Mouse (Mus musculus) liver, postnatal 0 days (tissue): Measurements from ENCODE around the gene Pde2a. TPM values are rescaled to one million over a fixed set of nuclear protein-coding genes. Genes with fewer than 3 reads are reported as not detected.
A peak's percentile ranks its signal among the peaks of the same experiment; 100 is the strongest.

ENCODE experiments used
- ATAC-seq: fragments of 200-750 bp; cut with Nextera tagmentation; 2 replicates; pipeline ENCODE4 v1.8.0; 2017; ENCODE audit warnings: mild to moderate bottlenecking, moderate library complexity
- DNase-seq: peaks from one replicate; pipeline ENCODE4 v3.0.0-alpha.2; 2016
- H3K27ac ChIP-seq: fragments of 300-500 bp; sonication (generic); 2 replicates; pipeline ENCODE4 v1.5.1; 2014; ENCODE audit warnings: antibody characterized with exemption, moderate library complexity, mild to moderate bottlenecking, low read depth
- H3K27me3 ChIP-seq: fragments of 300-500 bp; sonication (generic); 2 replicates; pipeline ENCODE4 v1.6.1; 2014; ENCODE audit warnings: low read length, control low read depth, mixed read lengths; ENCODE audit not compliant: insufficient read depth
- H3K36me3 ChIP-seq: fragments of 300-500 bp; sonication (generic); replicated peaks from 2 replicates; pipeline ENCODE4 v1.6.1; 2014; ENCODE audit warnings: mild to moderate bottlenecking, control low read depth, low read length, moderate library complexity, mixed read lengths; ENCODE audit not compliant: insufficient read depth
- H3K4me1 ChIP-seq: fragments of 300-500 bp; sonication (generic); 2 replicates; pipeline ENCODE4 v1.6.1; 2014; ENCODE audit warnings: antibody characterized with exemption, mild to moderate bottlenecking, control low read depth; ENCODE audit not compliant: insufficient read depth
- H3K4me2 ChIP-seq: fragments of 300-500 bp; sonication (generic); 2 replicates; pipeline ENCODE4 v1.6.1; 2014; ENCODE audit warnings: low read depth, mild to moderate bottlenecking, low read length, moderate library complexity, mixed read lengths
- H3K4me3 ChIP-seq: fragments of 300-500 bp; sonication (generic); 2 replicates; pipeline ENCODE4 v1.5.1; 2014; ENCODE audit warnings: low read depth, low read length
- H3K9ac ChIP-seq: fragments of 300-500 bp; sonication (generic); replicated peaks from 2 replicates; pipeline ENCODE4 v1.6.1; 2014; ENCODE audit warnings: mild to moderate bottlenecking, moderate library complexity
- H3K9me3 ChIP-seq: fragments of 300-500 bp; sonication (generic); 2 replicates; pipeline ENCODE4 v1.6.1; 2016; ENCODE audit warnings: mild to moderate bottlenecking, control low read depth, low read length, mixed read lengths
- CTCF ChIP-seq: sonication (generic); IDR thresholded peaks from 2 replicates; pipeline ENCODE4 v1.5.1; 2016; ENCODE audit warnings: antibody characterized with exemption, low read depth
- EP300 ChIP-seq: IDR thresholded peaks from 2 replicates; pipeline ENCODE4 v1.6.1; 2016; ENCODE audit warnings: antibody characterized with exemption, low read depth, mild to moderate bottlenecking
- WGBS: fragments of 180-500 bp; shearing (Covaris S2); extraction: QIAGEN DNeasy Blood & Tissue Kit; methylation state at CpG from one replicate; pipeline ENCODE4 v1.1.7; 2014; ENCODE audit not compliant: insufficient replicate concordance; 5-methylcytosine and 5-hydroxymethylcytosine counted together
- polyA plus RNA-seq: library from polyadenylated mRNA; unstranded; fragments of >200 nt; fragmentation: Nextera tagmentation; extraction: Ambion mirVana; gene quantifications from 2 replicates; pipeline ENCODE4 v1.2.1, GENCODE M21; 2015

Pde2a gene
- polyA plus RNA-seq, 1 experiment from 2014 or later, result 15.8 TPM

- no peak for ATAC-seq
- WGBS, result 34% methylated on average over 9 of the region's 9 CpGs
These were observed 33.0 kb downstream of the Pde2a start for GRCm38 (mm10) chr7:101454479-101454878.

GRCm38 (mm10) chr7:101455141-101455540, 33.6 kb downstream of the Pde2a start:
- no peak for ATAC-seq
- peak overlapping the region; percentile 24; the same call in 1 of the 2 replicates for H3K27ac ChIP-seq

More at GRCm38 (mm10) chr7:101454479-101454878, 33.0 kb downstream of the Pde2a start:
- Histone ChIP-seq H3K9ac (no peak overlapping the region), H3K4me1 (peaks cover 40% of the 10 kb centered on the region), H3K27ac (peak overlapping the region; percentile 24; the same call in 1 of the 2 replicates), H3K27me3 (peaks cover 16% of the 10 kb centered on the region), H3K4me3 (no peak overlapping the region), H3K9me3 (no peaks in the 10 kb centered on the region), H3K4me2 (peak overlapping the region; percentile 95), H3K36me3 (no peaks in the 10 kb centered on the region)
- TF ChIP-seq EP300, result no peak
- no peak for TF ChIP-seq CTCF
- no peak for DNase-seq

GRCm38 (mm10) chr7:101456318-101456717, 34.8 kb downstream of the Pde2a start:
- H3K9ac ChIP-seq, result 0 out of 2 replicates have a peak overlapping the region, but pooled peaks have one; percentile 13
- H3K36me3 ChIP-seq, result no peaks in the 10 kb centered on the region
- H3K27ac ChIP-seq, result peak overlapping the region; percentile 72
- WGBS, result 63% methylated on average over 4 of the region's 4 CpGs
- peaks cover 12% of the 10 kb centered on the region; the same call in 1 of the 2 replicates for H3K27me3 ChIP-seq
- H3K4me2 ChIP-seq, result peak overlapping the region; percentile 50
- H3K4me3 ChIP-seq, result no peak overlapping the region
- H3K9me3 ChIP-seq, result no peaks in the 10 kb centered on the region
- DNase-seq, result no peak
- no peak for TF ChIP-seq CTCF
- no peak for TF ChIP-seq EP300
- no peak for ATAC-seq
- peaks cover 43% of the 10 kb centered on the region for H3K4me1 ChIP-seq

More at GRCm38 (mm10) chr7:101455141-101455540, 33.6 kb downstream of the Pde2a start:
- Histone ChIP-seq H3K4me1 (peaks cover 44% of the 10 kb centered on the region), H3K4me2 (peak overlapping the region; percentile 95), H3K9ac (no peak overlapping the region), H3K9me3 (no peaks in the 10 kb centered on the region), H3K4me3 (no peak overlapping the region), H3K27me3 (peaks cover 16% of the 10 kb centered on the region), H3K36me3 (no peaks in the 10 kb centered on the region)
- TF ChIP-seq EP300 (no peak), CTCF (no peak)
- 63% methylated on average over 6 of the region's 6 CpGs for WGBS
- DNase-seq, result no peak

GRCm38 (mm10) chr7:101456789-101457188, 35.3 kb downstream of the Pde2a start:
- no peak for TF ChIP-seq CTCF
- 0 out of 2 replicates have a peak, but pooled peaks have one; percentile 10 for TF ChIP-seq EP300
- DNase-seq (peak; percentile 59), ATAC-seq (peak; percentile 35)
- Histone ChIP-seq H3K4me2 (peak overlapping the region; percentile 50), H3K27me3 (peaks cover 7% of the 10 kb centered on the region; the same call in 1 of the 2 replicates), H3K9me3 (no peaks in the 10 kb centered on the region), H3K4me3 (no peak overlapping the region), H3K9ac (no peak overlapping the region), H3K36me3 (no peaks in the 10 kb centered on the region), H3K27ac (peak overlapping the region; percentile 72), H3K4me1 (peaks cover 42% of the 10 kb centered on the region)
- WGBS, result 17% methylated on average over 5 of the region's 5 CpGs

- 63% methylated on average over 5 of the region's 5 CpGs for WGBS
- DNase-seq (no peak), ATAC-seq (no peak)
- peaks cover 42% of the 10 kb centered on the region for H3K4me1 ChIP-seq
- no peak for TF ChIP-seq EP300
- no peak for TF ChIP-seq CTCF
- no peaks in the 10 kb centered on the region for H3K9me3 ChIP-seq
- peak overlapping the region; percentile 72 for H3K27ac ChIP-seq
- H3K9ac ChIP-seq, result no peak overlapping the region
- H3K27me3 ChIP-seq, result peaks cover 2% of the 10 kb centered on the region; the same call in 1 of the 2 replicates
- H3K36me3 ChIP-seq, result no peaks in the 10 kb centered on the region
- peak overlapping the region; percentile 50 for H3K4me2 ChIP-seq
- no peak overlapping the region for H3K4me3 ChIP-seq
These were observed 35.8 kb downstream of the Pde2a start for GRCm38 (mm10) chr7:101457283-101457682.

- Histone ChIP-seq H3K4me3 (no peak overlapping the region), H3K27me3 (no peaks in the 10 kb centered on the region), H3K9ac (no peak overlapping the region), H3K4me1 (peaks cover 42% of the 10 kb centered on the region), H3K4me2 (peak overlapping the region; percentile 16; the same call in 1 of the 2 replicates), H3K9me3 (no peaks in the 10 kb centered on the region), H3K36me3 (no peaks in the 10 kb centered on the region), H3K27ac (peak overlapping the region; percentile 72)
- DNase-seq (no peak), ATAC-seq (no peak)
- TF ChIP-seq CTCF (no peak), EP300 (no peak)
- whole genome bisulfite sequencing, result 34% methylated on average over 8 of the region's 8 CpGs
These were observed 36.3 kb downstream of the Pde2a start for GRCm38 (mm10) chr7:101457801-101458200.
